Mouse (Mus musculus): Measurements from ENCODE around the gene Paqr7.

GRCm38 (mm10) chr4:134532928-134533327, 36.4 kb downstream of the Paqr7 start:
- TF ChIP-seq CTCF (IDR thresholded peaks at IDR 0.05) (no peak), EP300 (IDR thresholded peaks at IDR 0.05; ENCODE audit: insufficient read depth, low read depth, low read length) (no peak)

All from heart, adult 2 months (tissue).